Mouse (Mus musculus) ES-CJ7 (cell line): ENCODE measurements around the gene Olfr1090.

Experiments
- DNase-seq: peaks from one replicate; pipeline ENCODE4 v3.0.0; 2011; ENCODE audit warnings: low read depth, low spot score

The Olfr1090 gene

DNA sequence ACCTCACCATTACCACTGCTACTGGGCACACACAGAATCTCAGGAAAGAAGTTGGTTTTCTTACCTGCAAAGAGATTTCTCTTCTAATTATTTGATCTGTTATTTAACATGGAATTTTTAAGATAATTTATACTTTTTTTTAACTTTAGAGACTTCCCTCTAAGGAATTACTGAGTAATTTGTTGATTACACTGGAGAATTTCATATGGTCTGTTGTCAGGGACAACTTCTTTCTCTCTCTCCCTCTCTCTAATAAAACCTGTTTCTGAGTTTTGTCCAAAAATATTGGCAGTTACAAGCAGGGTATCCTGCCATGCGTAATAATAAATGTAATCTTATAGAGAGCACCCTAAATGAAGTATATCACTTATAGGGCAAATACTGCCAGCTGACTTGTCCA lies at the start of gene Olfr1090:
Gene Olfr1090, minus strand, starts transcription at position 101 of the 400 bp plus-strand sequence.
- DNase-seq = no peak

DNA sequence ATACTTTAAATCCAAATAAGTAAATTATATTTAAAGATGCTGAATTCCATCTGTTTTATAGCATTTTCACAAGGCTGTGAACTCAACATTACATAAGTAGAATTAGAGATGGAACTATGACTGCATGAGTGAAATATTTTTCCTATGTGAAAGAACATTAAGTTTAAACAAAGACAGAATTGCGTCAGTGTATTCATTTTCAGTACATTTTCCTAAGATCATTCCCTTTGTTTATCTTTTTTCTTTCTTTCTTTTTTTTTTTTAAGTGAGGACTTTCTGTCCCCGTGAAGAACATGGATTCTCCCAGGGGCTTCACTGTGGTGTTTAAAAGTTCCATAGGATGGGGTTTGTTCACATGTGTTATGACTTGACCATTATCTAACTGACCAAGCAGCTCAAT lies 23.4 kb upstream of the Olfr1090 start, which contains the start of gene Olfr1093:
Gene Olfr1093, plus strand, starts transcription at position 301 of the 400 bp plus-strand sequence.
- DNase-seq = no peak

DNA sequence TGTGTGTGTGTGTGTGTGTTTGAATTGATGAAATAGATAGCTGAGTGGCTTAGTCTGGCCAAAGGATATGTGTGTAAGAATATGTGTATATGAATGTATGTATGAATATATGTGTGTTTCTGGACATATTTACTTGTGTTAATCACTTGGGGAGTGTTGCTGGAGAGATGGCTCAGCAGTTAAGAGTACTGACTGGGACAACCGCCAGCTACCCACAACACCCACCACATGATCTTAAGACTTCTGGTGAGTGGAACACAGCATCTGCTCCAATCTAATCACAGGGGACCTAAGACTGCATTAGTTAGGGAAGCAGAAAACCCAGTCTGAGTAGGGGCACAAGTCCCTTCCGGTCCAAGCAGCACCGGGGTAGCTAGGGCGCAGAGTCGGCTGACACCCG lies 2.3 kb upstream of the Olfr1090 start:
- DNase-seq = peak; percentile 27

GRCm38 (mm10) chr2:86733601-86734000 lies 25.2 kb downstream of the Olfr1090 start, which contains the start of gene Olfr1089:
Olfr1089 (minus strand) TSS chr2:86733701.
- no peak for DNase-seq
